Mouse (Mus musculus) spleen, postnatal 14 days (tissue): Measurements from ENCODE around the gene Zfp423.

ENCODE experiments used
- DNase-seq, 2 experiments: peaks; one replicate each; pipeline ENCODE4 v3.0.0; 2021 to 2022; ENCODE audit warnings: low spot score in 2 of 2

Zfp423 gene

DNA sequence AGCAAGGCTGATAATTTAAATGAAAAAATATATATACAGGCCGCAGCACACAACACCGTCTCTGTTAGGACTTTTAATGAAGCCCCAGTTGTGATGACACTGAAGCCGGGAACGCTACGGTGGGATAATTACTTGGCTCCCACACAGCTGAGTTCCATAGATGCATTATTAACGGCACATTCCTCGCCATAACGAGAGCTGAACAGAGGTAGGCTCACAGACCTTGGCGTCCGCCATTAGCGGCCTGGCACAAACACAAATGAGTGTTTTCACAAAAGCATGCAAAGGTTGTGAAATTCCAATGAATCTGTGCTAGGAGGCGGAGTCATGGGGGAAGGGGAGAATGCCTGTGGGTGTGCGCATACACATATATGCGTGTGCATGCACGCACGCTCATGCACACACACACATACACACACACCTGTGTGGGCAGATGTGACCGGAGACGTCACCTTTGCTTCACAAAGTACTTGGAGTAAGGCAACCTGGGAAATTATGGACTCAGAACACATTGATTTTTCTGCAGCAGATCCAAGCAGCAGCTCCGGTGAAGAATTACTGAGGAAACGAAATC is 214.2 kb downstream of the Zfp423 start:
- no peak for DNase-seq

DNA sequence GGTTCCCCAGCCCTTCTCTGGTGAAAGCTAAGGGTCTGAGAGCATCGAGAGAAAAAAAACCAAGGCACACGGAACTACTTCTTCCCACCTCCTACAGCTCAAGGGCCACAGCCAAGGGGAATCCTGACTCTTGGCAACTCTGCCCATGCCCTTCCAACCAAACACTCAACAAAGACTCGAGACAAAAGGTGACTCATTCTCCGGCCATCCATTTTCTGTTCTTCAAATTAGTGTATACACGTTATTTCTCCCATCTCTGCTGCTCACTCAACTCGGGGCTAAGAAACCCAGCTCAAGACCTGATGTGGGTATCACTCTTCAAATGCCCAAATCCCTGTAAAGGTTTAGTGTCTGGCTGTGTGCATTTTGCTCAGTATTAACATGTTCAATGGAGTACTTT is 214.8 kb downstream of the Zfp423 start:
- no peak for DNase-seq

DNA sequence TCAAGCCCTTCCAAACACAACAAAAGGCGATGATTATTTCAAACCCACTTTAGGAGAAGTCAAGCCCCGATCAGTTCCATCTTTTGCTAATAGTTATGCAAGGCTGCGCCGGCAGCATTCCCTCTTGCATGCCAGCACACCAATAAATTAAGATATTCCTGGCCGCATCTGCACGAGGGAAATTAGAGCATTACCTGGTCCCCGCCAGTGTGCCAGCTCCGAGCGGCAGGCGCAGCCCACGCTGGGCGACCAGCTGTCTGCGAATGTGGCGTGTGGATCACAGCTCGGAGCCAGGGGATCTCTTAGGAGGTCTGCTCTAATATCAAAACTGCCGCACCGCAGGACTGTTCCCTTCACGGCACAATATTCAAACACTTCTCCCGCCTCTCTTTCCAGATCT is 217.4 kb downstream of the Zfp423 start:
- no peak for DNase-seq

DNA sequence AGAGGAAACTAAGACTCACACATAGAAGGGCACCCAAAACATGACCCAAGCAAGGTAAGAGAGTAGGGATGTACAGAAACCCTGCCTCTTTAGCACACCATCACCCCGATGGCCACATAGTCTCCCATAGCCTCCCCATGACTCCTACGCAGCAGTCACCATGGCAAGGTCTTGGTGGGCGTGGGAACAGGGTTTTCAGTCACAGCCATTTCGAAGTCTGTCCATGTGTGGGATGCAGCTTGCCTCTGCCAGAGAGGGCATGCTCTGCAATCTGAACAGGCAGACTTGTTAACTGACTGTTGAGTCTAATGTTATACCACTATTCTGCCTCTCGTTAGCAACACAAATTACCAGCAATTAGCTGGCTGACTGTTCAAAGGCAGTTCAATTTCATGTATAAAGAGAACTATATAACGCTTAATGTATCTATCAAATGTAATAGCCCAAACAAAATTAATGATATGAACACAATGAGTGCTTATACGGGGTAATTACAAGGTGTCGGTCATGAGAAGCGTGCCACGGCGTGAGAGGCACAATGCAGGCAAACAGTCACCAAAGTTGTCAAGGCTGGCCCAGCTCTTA is 218.4 kb downstream of the Zfp423 start:
- no peak for DNase-seq

DNA sequence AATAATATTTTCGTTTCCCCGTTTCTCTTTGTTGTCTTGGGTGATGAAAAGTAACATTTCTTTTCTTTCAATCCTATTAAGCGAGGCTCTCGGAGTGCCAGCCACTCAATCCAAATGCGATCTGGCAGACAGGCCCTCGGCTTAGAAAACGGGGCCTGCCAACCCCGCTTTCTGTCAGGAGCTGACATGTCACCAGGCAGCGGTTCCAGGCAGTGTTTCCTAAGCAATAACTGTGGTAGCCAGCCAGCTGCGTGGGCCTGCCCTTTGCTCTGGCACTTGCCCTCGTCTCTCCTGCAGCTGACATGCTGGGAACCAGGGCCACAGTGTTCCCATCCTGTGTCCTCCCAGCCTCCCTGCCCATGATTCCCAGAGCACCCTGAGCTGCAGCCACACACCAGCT is 221.5 kb downstream of the Zfp423 start:
- DNase-seq = no peak

DNA sequence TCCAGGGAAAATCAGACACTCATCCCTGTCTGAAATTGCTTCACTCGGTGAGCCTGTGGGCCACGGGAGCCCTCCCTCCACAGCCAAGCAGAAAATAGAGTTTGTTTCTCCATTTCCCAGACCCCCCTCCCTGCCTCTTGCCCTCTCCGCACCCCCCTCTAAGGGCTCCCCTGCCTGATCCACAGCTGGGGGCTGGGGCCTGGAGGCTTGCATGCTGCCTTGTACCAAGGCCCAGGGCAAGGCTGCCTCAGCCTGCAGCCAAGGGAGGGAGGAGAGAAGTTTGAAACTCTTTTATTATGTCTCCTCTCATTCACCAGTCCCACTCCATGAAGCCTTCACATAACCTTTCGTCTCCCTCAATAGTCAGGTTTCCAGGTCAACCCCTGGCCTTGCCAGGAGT is 224.5 kb downstream of the Zfp423 start:
- no peak for DNase-seq

DNA sequence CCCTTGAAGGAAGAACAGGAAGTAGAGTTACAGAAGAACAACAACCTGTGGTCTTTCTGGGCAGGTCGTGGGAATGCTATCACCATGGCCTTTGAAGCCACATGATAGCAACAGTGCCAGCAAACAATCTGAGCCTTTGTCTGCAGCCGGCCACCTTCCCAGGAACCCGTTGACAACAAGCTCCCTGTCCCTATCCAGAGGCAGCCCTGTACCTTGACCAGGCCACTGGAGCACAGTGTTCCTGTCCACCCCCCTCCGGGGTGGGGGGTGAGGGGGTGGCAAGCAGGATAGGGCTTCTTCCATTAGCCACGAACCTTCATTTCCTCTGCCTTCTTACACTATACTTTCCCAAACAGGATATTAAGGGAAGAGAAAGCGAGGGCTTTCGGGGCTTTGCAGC is 224.9 kb downstream of the Zfp423 start:
- no peak for DNase-seq

DNA sequence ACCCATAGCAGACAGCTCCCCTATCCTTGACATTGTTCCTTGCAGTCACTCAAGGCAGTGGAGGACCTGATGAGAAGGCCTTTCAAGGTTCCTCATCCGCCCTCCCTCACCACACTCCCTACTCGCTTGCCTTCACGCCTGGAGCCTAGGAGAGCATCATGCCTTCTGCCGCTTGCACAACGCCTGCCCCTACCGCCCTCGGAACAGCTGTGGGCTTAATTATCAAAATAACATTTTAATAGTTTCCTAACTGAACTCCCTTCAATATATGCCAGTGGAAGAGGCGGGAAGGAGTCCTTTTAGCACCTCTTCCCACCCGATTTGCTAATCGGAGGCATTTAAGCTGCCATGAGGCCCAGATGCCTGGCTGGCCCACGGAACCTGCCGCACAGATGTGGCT is 228.3 kb downstream of the Zfp423 start:
- no peak for DNase-seq

DNA sequence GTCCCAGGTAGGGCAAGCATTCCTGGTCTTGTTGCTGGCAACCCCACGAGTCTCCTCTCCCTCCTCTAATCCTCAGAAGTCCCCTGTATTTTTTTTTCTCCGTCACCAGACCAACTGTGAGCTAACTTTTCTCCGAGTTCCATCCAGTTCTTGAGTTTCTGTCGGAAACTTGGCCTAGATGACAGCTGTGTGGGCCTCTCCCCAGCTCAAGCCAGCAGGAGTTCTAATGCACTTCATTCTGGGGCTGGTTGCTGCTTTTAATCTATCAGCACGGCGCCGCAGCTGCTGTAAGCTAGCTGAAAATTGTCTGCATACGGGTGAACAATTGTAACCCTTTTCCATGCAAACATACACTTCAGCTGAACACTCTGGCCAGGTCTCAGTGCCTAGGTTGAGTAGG is 236.4 kb downstream of the Zfp423 start:
- DNase-seq = no peak

DNA sequence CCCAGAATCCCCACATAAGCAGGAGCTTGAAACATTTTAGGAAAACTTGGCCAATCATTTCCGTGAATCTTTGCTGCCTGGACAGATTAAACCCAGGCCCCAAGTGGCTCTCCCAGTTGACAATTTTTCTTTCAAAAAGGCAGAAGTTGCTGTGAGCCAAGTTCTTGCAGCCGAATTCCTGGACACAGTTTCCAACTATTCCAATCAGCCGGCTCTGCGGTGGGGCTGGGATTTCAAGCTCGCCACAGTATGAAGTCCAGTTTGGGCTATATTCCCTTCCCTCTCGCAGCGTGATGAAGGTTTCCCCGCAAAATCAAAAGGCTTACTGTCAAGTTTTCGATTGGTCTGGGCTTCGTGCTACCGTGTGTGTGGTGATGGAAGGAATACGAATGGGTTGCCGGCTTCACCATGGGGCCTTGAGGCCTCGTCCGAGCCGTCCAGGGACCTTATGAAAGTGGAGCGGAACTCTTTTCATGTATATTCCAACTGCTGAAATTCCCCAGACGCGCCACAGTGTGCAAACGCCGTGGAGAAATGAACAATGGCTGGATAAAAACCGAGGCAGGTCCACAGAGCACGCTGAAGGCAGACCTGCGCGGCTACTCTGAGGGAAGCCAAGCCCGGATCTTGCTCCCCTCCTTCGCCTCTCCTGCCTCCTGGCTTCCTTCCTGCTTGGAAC is 240.1 kb downstream of the Zfp423 start:
- no peak for DNase-seq

DNA sequence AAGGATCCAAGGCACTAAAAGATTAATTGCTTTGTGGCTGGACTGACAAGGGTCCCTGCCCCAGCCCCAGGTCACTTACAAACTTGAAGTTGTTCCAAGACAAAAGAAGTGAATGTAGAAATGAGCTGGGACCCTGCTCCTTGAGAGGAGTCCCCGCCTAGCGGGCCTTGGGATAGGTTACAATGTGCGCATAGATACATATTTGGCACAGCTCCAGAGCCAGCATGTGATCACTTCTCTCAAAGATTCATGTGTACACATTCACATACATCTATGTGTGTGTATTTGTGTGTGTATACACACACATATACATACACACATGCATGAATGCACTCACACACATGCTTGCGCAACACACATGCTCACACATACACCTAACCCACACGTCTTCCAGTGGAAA is 241.9 kb downstream of the Zfp423 start:
- no peak for DNase-seq

DNA sequence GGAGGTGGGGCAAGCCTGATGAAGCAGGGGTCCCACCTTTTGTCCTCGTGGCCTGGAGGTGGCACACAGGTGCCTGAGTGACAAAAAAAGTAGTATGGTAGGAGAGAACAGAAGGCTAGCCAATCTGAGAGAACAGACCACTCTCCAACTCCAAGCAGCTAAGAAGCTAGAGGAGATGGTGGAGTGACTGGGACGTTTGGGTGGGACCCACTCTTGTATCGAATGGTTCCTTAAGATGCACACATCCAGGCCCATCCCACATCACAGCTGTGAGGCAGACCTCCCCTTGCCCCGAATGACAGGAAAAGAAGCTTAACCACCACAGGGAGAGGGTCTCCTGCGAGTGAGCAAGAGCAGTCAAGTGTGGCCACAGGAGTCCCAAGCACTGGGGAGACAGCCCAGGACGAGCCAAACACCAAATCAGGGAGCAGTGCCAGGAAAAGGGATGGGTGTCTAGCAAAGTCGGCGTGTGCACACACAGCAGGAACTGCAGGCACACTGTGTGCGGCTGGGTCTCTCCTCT is 242.6 kb downstream of the Zfp423 start:
- DNase-seq = no peak

DNA sequence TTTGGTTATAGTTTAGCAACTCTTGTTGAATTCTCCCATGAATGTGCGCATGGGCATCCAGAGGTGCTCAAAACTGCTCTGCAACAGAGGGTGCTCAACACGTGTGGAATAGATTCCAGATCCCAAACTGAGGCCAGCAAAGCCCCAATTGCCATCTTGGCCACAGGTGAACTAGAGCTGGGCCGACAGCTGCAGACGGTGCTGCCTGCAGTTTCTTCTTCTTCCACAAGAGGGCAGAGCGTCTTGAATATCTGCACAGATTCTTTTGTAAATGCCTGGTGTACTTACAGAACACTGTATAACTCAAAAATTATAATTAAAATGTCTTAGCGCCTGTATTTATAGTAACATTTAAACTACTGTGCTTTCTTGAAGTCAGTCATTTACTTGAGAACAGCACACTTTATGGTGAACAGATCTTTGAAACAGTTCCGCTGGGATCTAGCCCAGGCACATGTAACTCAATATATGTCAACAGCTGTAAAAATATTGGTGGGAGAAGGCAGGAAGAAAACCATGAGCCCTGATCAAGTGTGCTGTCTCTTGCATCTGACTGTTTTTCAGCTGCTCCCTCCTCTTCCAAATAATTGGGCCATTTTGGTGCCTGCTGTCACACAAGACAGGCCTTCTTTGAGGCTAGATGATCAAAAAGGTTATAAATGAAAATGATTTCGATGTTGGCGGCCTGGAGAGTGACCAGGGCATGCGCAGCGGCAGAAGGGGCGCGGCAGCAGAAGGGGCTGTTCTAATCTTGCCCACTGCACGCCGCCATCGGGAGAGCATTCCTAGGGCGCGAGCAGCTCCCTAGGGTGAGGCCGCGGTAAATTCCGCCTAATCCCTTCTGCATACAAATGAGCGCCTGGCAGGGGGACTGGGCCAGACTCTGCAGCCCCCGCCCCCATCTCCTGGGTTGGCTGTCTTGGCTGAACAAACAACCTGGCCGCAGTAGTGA is 243.4 kb downstream of the Zfp423 start:
- DNase-seq = peak; percentile 23 to 61

DNA sequence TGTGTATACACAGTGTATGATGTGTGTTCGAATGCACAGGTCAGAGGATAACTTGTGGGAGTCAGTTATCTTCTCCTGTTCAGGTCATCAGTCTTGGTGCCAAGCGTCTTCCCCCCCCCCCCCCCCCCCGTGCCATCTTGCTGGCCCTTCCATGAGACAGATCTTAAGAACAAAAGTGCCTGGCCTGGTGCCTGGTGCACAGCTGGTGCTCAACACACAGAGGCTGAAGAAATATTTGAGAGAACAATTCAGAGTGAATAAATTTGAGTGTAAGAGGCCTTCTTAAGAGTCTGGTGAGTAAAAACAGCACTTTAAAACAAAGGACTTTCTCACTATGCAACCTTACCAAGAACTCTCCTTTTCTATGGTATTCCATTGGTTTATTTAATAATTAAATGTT is 245.4 kb downstream of the Zfp423 start:
- DNase-seq = no peak

DNA sequence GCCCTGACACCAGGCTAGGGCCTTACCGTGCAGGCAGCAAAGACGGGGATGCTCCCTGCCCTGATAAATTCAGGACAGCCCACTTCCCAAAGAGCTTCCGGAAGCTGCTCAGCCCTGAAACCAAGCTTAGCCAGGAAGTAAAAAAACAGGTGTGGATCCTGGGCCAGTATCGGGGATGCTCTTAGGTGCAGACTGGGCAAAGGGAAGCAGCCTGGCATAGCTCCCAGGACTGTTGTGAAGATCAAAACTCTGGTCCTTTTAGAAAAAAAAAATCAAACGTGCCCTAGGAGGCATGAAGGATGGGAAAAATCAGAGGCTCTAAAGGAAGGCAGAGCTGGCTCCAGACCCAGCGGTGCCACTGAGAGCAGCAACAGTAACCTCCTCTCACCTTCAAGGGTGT is 247.4 kb downstream of the Zfp423 start:
- DNase-seq = no peak

DNA sequence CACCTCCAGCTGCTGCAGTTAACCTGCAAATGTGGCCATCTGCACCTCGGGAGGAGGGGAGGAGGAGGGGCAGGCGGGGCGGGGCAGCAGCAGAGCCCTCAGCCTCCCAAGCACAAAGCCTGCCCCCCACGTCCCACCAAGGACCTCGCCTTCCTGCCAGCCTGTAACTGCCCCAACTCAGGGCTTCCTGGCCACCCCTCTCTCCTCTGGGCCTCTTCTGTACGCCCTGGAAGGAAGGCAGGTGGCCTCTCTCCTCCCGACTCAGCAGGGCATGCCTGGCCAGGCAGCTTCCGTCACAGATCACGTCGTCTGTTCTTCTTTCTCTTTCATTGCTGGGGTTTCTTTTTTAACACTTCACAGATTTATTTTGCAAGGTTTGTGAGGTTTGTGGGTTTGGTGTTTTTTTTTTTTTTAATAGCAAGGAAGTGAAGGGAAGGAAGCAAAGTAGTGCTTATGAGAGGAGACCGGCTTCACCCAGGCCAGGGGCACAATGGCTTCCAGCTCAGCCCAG is 251.2 kb downstream of the Zfp423 start:
- peak in 1 of 2 experiments; percentile 13 for DNase-seq

DNA sequence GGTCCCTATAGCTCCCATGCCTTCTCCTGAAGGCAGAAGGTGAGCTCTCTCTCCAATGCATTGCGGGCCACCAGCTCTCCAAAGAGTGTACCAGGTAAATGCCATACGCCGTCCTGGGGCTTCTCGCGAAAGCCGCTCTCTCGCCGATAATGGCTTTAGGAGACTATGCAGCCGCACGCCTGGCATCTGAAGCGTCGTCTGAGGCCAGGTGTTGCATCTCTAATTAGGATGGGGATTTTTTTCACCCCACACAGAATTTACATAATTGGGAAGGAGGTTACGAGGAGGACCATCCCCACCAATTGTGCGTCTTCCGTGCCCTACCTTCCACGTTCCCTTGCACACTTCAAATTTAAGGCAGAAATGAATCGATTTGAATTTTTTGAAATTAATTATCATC is 252.2 kb downstream of the Zfp423 start:
- DNase-seq = no peak

DNA sequence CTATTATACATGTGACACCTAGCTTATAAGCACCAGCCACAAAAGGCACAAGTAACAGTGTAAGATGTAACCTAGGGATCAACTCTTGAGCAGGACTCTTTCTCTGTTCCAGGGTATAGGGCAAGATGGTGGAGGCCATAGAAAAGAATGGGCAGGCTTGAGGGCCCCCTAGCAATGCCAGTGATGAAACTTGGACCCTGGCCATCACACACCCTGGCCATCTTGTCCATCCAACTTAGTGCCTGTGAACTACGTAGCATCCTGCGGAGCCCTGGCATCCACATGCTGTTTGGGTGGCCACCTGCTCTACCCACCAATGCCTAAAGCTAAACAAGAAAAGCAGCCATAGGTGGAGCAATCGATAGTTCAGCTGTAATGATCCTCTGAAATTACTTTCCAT is 254.6 kb downstream of the Zfp423 start:
- DNase-seq = no peak

DNA sequence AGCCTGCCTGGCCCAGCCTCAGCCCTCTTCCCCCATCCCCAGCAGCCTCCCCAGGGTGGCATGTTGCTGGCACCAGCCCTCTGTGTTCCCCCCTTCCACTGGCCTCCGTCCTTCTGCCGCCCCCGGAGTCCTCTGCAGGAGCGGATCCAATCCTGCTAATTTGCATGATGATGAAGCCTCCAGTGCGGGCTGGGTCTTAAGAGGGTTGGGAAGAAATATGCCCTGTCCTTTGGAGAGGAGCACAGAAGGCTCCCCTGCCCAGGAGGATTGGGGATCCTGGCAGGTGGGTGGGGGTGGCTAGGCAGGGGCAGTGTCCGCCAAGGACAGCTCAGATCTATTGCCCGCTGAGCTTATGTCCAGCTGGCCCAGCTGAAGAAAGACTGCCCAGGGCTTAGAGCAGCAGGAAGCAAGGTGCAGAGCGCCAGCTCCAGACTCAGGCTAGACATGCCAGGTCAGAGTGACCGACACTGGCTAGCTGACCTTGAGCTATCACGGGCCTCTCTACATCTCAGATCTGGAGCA is 256.5 kb downstream of the Zfp423 start:
- no peak for DNase-seq

DNA sequence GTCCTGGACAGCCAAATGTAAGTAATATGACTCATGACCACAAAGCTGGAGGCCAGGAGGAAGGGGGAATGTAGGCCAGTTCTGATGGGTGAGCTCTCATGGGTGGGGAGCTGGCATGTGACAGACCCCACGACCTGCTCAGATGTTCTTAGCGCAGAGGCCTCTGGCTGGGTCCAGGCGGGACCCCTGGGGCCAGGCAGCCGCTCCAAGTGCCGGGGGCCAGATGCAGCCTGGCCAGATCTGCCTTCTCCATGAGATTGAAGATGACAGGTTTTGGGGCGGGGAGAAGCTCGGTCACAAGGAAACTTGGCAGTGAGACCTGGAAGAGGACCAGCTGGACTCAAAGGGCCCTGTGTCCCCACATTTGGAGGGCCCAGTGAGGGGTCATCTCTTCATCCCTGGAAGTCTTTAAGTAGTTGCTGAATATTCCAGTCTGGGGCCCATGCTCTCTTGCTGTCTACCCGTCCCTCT is 257.3 kb downstream of the Zfp423 start:
- no peak for DNase-seq

DNA sequence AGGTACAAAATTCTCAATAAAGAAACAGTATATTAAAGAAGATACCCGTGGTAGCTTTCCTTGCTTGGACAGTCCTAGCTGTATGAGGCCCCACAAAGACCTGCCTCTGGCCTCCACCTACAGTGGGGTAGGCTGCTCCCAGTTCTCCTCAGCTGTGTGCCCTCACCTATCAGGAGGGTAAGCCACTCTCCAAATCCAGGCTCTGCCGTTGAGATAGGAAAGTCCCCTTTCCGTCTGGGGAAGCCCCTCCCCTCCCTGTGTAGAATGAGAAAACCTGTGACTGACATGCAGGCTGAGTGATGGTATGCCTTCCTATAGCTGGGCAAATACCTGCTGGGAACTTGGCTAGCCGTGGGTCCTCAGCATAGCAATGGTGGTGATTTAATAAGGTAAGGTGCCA is 257.8 kb downstream of the Zfp423 start:
- DNase-seq = no peak

DNA sequence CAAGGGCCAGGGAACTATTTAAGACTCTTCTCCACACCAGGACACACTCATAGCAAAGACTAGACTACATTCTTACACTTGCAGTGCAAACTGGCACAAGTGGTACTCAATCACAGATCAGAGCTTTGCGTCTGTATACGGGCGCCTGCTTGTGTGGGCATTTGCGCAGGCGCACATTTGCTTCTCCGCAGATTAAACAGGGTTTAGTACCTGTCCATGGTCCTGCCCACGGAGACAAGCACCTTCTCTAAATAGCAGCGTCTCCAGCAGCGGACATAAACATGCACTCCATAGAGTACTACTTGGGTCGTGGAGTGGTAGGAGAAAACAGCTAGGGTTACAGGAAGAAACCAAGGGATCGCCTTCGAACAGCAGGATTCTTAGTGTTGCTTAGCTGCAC is 259.1 kb downstream of the Zfp423 start:
- peak in 1 of 2 experiments; percentile 11 for DNase-seq
